Mouse (Mus musculus): Measurements from ENCODE around the gene Opalin. TPM values are rescaled to one million over a fixed set of nuclear protein-coding genes. Genes with fewer than 3 reads are reported as not detected.

Gene Opalin
- total and polyA plus RNA-seq, 3 experiments, result 0.27 TPM; not detected in 2

- ATAC-seq (ENCODE audit: extremely low read depth, insufficient number of reproducible peaks, low FRiP score, poor library complexity, severe bottlenecking) (no peak), DNase-seq (ENCODE audit: low spot score) (no peak)
- Histone ChIP-seq H3K4me1 (ENCODE audit: insufficient read depth, low read depth, low read length) (no peaks in the 10 kb centered on the region), H3K36me3 (replicated peaks) (no peaks in the 10 kb centered on the region), H3K4me3 (ENCODE audit: low read depth, low read length) (no peak overlapping the region), H3K9me3 (replicated peaks) (no peaks in the 10 kb centered on the region), H3K27me3 (ENCODE audit: insufficient read depth, low read length) (peaks cover 16% of the 10 kb centered on the region)
- TF ChIP-seq GATA1 (IDR thresholded peaks at IDR 0.05; ENCODE audit: borderline replicate concordance, low read length) (no peak), POLR2AphosphoS5 (IDR thresholded peaks at IDR 0.05; ENCODE audit: insufficient replicate concordance, low read depth, low read length) (no peak), GATA2 (IDR thresholded peaks at IDR 0.05; ENCODE audit: borderline replicate concordance, low read depth, low read length) (no peak), TAL1 (conservative IDR thresholded peaks at IDR 0.05; ENCODE audit: low read depth, low read length) (no peak), CTCF (IDR thresholded peaks at IDR 0.05; ENCODE audit: low read depth, low read length) (no peak)
Observed at GRCm38 (mm10) chr19:41030161-41030560, 46.8 kb downstream of the Opalin start.

GRCm38 (mm10) chr19:41029219-41029618, 47.7 kb downstream of the Opalin start, which contains the start of gene Dntt:
Gene Dntt, plus strand, starts transcription at chr19:41029275.
- Histone ChIP-seq H3K4me3 (ENCODE audit: low read depth, low read length) (no peak within 1 kb of the TSS), H3K4me1 (ENCODE audit: insufficient read depth, low read depth, low read length) (no peaks in the 10 kb centered on the region), H3K9me3 (replicated peaks) (no peaks in the 10 kb centered on the region), H3K27me3 (ENCODE audit: insufficient read depth, low read length) (peaks cover 16% of the 10 kb centered on the region), H3K36me3 (replicated peaks) (no peaks in the 10 kb centered on the region)
- TF ChIP-seq GATA1 (IDR thresholded peaks at IDR 0.05; ENCODE audit: borderline replicate concordance, low read length) (no peak), CTCF (IDR thresholded peaks at IDR 0.05; ENCODE audit: low read depth, low read length) (no peak), TAL1 (conservative IDR thresholded peaks at IDR 0.05; ENCODE audit: low read depth, low read length) (no peak), GATA2 (IDR thresholded peaks at IDR 0.05; ENCODE audit: borderline replicate concordance, low read depth, low read length) (no peak), POLR2AphosphoS5 (IDR thresholded peaks at IDR 0.05; ENCODE audit: insufficient replicate concordance, low read depth, low read length) (no peak)
- ATAC-seq (ENCODE audit: extremely low read depth, insufficient number of reproducible peaks, low FRiP score, poor library complexity, severe bottlenecking), result no peak
- DNase-seq (ENCODE audit: low spot score), result no peak

GRCm38 (mm10) chr19:41027601-41028000, 49.3 kb downstream of the Opalin start:
- ATAC-seq (ENCODE audit: extremely low read depth, insufficient number of reproducible peaks, low FRiP score, poor library complexity, severe bottlenecking) (no peak), DNase-seq (ENCODE audit: low spot score) (no peak)
- H3K27me3 ChIP-seq (ENCODE audit: insufficient read depth, low read length), result peaks cover 11% of the 10 kb centered on the region; the same call in 1 of the 2 replicates
- H3K9me3 ChIP-seq (replicated peaks), result no peaks in the 10 kb centered on the region
- H3K4me3 ChIP-seq (ENCODE audit: low read depth, low read length), result no peak overlapping the region
- H3K36me3 ChIP-seq (replicated peaks), result no peaks in the 10 kb centered on the region
- no peak for TF ChIP-seq CTCF (IDR thresholded peaks at IDR 0.05; ENCODE audit: low read depth, low read length)
- no peak for TF ChIP-seq TAL1 (conservative IDR thresholded peaks at IDR 0.05; ENCODE audit: low read depth, low read length)
- TF ChIP-seq GATA1 (IDR thresholded peaks at IDR 0.05; ENCODE audit: borderline replicate concordance, low read length), result no peak
- no peak for TF ChIP-seq POLR2AphosphoS5 (IDR thresholded peaks at IDR 0.05; ENCODE audit: insufficient replicate concordance, low read depth, low read length)
- TF ChIP-seq GATA2 (IDR thresholded peaks at IDR 0.05; ENCODE audit: borderline replicate concordance, low read depth, low read length), result no peak
- no peaks in the 10 kb centered on the region for H3K4me1 ChIP-seq (ENCODE audit: insufficient read depth, low read depth, low read length)

GRCm38 (mm10) chr19:41027024-41027423, 49.9 kb downstream of the Opalin start:
- TF ChIP-seq GATA2 (IDR thresholded peaks at IDR 0.05; ENCODE audit: borderline replicate concordance, low read depth, low read length) (no peak), POLR2AphosphoS5 (IDR thresholded peaks at IDR 0.05; ENCODE audit: insufficient replicate concordance, low read depth, low read length) (no peak), TAL1 (conservative IDR thresholded peaks at IDR 0.05; ENCODE audit: low read depth, low read length) (no peak), GATA1 (IDR thresholded peaks at IDR 0.05; ENCODE audit: borderline replicate concordance, low read length) (no peak), CTCF (IDR thresholded peaks at IDR 0.05; ENCODE audit: low read depth, low read length) (no peak)
- no peak for DNase-seq (ENCODE audit: low spot score)
- Histone ChIP-seq H3K4me3 (ENCODE audit: low read depth, low read length) (no peak overlapping the region), H3K27me3 (ENCODE audit: insufficient read depth, low read length) (peaks cover 11% of the 10 kb centered on the region; the same call in 1 of the 2 replicates), H3K36me3 (replicated peaks) (no peaks in the 10 kb centered on the region), H3K4me1 (ENCODE audit: insufficient read depth, low read depth, low read length) (no peaks in the 10 kb centered on the region), H3K9me3 (replicated peaks) (no peaks in the 10 kb centered on the region)
- no peak for ATAC-seq (ENCODE audit: extremely low read depth, insufficient number of reproducible peaks, low FRiP score, poor library complexity, severe bottlenecking)

- Histone ChIP-seq H3K36me3 (replicated peaks) (no peaks in the 10 kb centered on the region), H3K4me3 (ENCODE audit: low read depth, low read length) (no peak overlapping the region), H3K9me3 (replicated peaks) (no peaks in the 10 kb centered on the region), H3K27me3 (ENCODE audit: insufficient read depth, low read length) (peaks cover 8% of the 10 kb centered on the region; the same call in 1 of the 2 replicates), H3K4me1 (ENCODE audit: insufficient read depth, low read depth, low read length) (no peaks in the 10 kb centered on the region)
- ATAC-seq (ENCODE audit: extremely low read depth, insufficient number of reproducible peaks, low FRiP score, poor library complexity, severe bottlenecking) (no peak), DNase-seq (ENCODE audit: low spot score) (no peak)
- TF ChIP-seq GATA2 (IDR thresholded peaks at IDR 0.05; ENCODE audit: borderline replicate concordance, low read depth, low read length), result no peak
Observed at GRCm38 (mm10) chr19:41026551-41026950, 50.4 kb downstream of the Opalin start.

- peaks cover 14% of the 10 kb centered on the region for H3K27me3 ChIP-seq (ENCODE audit: insufficient read depth, low read length)
- no peaks in the 10 kb centered on the region for H3K4me1 ChIP-seq (ENCODE audit: insufficient read depth, low read depth, low read length)
- DNase-seq (ENCODE audit: low spot score) (no peak), ATAC-seq (ENCODE audit: extremely low read depth, insufficient number of reproducible peaks, low FRiP score, poor library complexity, severe bottlenecking) (no peak)
- no peak overlapping the region for H3K4me3 ChIP-seq (ENCODE audit: low read depth, low read length)
- no peaks in the 10 kb centered on the region for H3K36me3 ChIP-seq (replicated peaks)
- no peaks in the 10 kb centered on the region for H3K9me3 ChIP-seq (replicated peaks)
- TF ChIP-seq GATA1 (IDR thresholded peaks at IDR 0.05; ENCODE audit: borderline replicate concordance, low read length) (no peak), GATA2 (IDR thresholded peaks at IDR 0.05; ENCODE audit: borderline replicate concordance, low read depth, low read length) (no peak), TAL1 (conservative IDR thresholded peaks at IDR 0.05; ENCODE audit: low read depth, low read length) (no peak), CTCF (IDR thresholded peaks at IDR 0.05; ENCODE audit: low read depth, low read length) (no peak), POLR2AphosphoS5 (IDR thresholded peaks at IDR 0.05; ENCODE audit: insufficient replicate concordance, low read depth, low read length) (no peak)
Observed at GRCm38 (mm10) chr19:41022244-41022643, 54.7 kb downstream of the Opalin start.

All from G1E (cell line).